Mouse (Mus musculus) thymus, postnatal 0 days (tissue): ENCODE measurements at regions not wholly inside any gene's neighbourhood (a gene's known extent, or its start where the extent isn't known, plus 50 kb on each side); places are given as distances from the start of the nearest gene placed in this dataset.

Experiments used
- DNase-seq: peaks from one replicate; pipeline ENCODE4 v3.0.0-alpha.2; 2015; ENCODE audit warnings: low spot score

DNA sequence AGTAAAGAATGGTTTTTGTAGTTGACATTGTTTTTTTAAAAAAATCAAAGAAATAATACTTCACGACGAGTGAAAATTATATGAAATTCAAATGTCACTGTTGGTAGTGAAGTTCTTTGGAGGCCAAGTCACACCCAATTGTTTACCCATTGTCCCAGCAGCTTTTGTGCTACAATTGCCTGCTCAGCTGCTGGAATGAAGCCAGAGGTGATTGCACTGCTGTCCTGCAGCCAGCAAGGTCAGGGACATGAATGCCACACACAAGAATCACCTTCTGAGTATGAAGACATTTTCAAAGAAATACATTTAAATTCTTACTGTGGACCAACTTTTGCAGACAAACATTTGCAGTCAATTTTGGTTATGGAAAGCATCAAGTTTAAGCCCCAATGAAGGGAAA is 215.9 kb upstream of the Prdm1 start:
- DNase-seq, result no peak

DNA sequence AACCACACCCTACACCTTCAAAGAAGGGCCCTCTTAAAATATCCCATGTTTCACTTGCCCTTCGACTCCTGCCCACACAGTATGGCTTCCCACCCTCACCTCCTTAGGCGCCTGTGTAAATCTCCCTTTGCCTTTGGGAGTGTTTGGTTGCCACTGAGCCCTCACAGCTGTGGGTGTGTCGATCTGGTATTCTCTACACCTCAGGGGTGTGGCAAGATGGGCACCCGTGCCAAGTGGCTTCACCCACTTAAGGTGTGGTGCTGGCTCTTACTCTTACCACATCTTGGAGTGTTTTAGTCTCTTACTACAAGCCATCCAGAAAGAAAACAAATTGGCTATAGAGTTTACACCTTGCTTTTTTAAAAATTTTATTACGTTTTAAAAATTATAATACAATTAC is 205.3 kb upstream of the Prdm1 start:
- no peak for DNase-seq

DNA sequence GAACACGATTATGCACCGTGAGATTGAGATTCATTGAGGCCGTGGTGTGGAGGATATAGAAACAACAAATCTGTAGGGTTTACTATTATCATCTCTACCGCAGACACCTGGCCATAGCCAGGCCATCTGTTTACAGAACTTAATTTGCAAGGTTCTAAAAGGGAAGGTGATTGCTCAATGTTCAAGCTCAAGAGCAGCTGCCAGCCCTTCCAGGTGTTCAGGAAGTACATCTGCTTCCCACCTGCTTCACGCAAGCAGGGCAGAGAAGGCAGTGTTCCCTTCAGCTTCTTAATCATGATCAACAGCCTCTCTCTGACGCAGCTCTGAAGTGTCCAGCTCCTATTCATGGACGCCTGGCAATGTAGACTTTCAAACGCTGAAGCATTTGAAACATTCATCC is 202.4 kb upstream of the Prdm1 start:
- DNase-seq, result no peak

DNA sequence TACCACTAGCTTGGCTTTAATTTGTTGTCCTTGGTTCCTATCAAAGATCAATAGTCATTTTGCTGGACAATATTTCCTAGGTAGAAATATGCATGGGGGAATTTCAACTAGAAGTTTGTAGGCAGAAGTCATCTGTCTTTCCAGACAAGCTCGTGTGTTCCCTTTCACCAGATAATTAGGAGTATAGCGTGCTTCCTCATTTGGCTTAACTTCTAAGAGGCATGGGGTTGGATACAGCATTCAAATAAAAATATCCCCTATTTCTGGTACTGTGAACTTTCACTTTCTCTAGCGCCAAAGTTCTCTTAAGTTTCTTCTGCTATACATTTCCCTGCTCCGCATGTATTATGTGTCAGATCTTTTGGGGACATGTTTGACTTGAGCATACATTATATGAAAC is 200.7 kb upstream of the Prdm1 start:
- no peak for DNase-seq

DNA sequence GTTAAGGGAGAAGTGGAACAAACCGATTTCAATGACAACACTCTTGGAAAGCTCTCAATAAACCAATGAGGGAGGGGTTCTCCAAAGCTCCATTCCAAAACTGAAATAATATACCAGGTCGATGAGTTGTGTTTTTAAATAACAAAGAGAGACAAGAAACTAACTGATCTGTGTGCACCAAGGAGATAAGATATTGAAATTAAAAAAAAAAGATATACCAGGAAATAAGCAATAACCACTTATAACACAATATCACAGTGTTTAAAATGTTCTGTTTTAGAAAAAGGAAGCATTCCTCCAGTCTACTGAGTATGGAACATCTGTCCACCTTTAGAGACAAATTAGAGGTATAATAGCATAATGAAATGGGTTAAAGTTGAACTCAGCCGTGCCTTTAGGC is 196.3 kb upstream of the Prdm1 start:
- DNase-seq, result no peak

DNA sequence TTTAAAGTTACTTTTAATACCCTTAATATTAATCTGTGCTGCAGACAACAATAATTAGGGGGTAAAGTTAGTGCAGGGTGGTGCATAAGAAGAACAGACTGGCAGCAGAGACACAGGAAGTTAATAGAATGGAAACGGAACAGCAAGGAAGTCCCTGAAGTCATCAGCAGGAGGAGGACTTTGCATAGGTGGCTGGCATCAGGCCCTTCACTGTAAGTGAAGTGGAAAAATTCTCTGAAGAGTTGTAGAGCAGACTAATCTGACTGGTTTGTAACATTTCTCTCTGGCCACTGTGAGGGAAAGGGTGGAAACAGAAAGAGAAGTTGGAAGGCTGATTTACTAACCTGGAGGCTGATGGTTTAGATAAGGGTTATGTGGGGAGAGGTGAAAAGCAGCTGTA is 195.5 kb upstream of the Prdm1 start:
- no peak for DNase-seq

DNA sequence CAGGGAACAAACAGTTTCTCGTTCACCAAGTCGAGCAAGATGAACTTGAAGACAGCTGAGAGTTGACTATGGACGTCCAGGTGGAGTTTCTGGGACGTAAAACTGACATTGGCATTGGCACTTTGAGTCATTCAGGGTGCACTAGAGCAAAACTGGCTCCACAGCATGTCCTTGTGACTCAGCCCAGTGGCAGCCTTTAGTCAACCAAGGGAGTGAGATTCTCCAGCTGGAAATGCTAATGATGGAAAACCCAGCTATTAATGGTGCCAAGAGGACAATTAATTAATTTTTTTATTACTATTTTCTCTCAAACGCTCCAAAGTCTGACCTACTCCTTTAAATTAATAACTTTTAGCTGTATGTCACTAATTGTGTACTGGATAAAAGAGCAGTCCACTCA is 195.0 kb upstream of the Prdm1 start:
- no peak for DNase-seq

DNA sequence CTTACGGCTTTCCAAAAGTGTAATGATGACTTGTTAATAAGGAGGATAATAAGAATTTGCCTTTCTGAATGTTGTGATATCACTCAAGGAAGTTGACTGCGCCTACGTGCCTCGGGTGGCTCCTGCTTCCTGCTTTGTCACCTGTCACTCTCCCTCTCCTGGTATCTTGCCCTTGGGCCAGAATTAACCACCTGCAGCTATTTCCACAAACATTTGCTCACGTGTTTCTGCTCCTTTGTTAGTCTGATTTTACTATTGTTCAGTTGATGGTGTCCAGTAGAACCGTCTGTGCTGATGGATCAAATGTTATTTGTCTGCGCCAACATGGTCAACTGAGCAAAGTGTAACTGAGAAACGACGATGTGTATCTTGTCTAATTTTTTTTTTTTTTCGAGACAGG is 193.4 kb upstream of the Prdm1 start:
- no peak for DNase-seq

DNA sequence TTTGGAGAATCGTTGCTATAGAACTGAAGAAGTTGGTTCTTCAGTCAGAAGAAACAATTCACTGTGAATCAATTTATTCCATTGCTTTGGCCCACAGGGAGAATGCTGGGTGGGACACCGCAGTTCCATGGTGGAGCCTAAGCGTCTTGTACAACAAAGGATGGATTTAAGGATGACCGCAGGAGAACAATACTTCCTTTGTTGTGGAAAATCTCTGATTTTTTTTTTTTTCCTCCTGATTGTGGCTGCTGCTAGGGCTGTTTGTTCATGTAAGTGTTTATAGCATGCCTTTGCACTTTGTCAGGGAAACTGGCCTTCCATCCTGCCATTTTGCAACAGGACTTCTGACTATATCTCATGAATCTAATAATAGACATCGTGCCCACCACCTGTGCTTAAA is 188.3 kb upstream of the Prdm1 start:
- DNase-seq, result no peak

DNA sequence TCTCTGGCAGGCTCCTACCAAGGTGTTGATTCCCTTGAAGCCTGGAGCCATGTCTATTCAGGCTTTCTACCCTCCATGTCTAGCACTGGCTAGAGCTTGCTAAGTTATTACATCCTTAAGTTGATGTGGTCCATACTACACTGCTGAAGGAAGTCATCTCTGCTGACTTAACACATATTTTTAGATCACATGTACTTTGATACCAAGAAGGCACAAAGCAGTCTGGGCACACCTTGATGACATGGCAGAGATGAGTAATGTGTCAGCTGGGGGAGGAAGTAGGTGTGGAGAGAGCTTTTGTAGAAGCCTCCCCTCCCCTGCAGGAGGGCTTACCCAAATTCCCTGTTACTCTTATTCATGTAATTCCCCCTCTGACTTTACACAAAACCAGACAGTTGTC is 187.6 kb upstream of the Prdm1 start:
- DNase-seq, result no peak

DNA sequence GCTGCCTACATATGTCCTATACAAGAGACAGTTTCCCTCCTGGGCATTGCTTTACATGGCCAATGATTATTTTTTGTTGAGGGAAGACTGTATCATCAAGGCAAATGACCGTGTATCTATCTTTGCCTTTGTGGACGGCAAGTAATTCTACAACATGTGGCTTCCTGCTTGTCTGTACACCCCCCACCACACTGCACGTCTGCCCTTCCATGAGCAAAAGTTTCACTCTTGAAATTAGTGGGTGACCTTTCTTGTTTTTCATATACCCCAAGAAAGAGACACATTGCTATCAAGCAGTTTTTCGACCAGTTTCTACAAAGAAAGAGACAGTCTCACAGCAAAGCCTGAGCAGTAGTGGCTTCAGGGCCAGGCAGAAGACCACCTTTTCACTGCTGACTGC is 180.5 kb upstream of the Prdm1 start:
- DNase-seq, result no peak

DNA sequence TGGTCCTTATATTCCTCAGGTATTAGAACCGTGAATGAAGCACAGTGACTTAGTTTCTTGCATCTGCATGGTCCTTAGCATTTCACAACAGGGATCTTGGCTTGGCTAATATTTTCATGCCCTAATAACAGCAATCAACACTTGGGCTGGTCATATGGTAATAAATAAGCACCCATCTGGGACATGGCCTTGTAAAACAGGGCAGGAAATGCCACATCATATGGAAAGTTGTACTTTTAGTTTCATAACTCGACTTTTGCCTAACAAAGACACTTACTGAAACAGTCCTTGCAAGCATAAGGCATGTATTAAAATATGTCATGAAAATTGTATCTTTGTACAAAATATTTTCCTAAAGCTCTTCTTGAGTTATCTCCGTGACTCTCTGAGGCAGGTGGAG is 175.8 kb upstream of the Prdm1 start:
- DNase-seq, result no peak

DNA sequence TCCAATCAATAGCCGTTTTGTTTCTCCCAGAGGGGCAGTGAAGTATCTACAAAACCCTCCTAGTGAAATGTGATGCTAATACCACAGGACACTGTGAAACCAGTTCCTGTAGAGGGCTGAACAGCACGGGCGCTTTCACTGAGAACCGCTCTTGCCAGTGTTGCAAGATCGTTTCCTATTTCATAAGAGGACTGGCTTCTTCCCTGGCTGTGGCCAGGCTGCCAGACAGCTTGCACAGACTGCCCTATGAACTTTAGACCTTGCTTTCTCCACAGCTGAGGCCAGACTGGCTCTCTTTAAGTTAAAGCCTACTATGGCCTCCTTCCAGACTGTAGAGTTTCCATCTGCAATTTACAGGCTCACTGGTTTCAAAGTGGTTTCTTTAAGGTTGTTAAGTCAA is 173.8 kb upstream of the Prdm1 start:
- no peak for DNase-seq

DNA sequence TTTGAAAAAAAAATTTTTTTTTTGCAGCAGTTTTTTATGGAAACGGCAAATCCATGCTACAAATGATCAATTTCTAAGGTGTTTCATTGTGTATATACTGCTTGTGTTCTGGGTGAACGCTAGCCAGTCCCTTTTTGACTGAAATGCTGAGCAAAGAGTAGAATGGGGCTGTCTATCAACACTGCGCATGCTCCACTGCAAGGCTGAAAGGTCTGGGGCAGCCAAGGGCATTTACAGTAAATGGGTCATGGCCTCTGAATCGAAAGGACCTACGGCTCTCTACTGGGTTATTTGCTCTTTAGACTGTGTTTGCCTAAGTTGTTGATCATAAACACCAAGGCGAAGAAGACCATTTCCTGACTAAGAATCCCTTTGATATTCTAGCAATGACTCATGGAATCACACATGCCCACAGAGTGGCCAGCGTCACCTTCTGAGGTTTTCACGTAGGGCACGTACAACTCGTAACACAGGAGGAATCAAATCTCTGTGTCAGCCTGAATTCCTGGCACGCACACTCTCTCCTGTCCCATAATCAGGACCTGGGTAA is 171.8 kb upstream of the Prdm1 start:
- no peak for DNase-seq

DNA sequence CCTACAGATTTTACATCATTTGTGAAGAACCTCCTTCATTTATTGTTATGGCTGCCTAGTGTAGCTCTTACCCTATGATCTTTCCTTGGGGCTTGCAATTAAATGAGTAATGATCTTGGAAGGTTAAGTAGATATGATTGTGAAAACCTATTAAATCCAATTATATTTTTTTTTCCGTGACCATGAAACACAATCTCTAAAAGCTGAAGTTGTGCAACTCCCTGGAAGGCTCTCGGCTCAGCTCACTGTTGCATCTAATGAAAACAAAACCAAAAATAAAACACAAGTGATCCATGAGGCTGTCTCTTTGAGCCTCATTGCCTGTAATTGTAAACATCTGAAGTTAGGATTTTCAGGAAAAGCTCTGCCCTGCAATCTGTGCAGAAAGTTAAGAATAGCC is 169.7 kb upstream of the Prdm1 start:
- DNase-seq, result no peak

DNA sequence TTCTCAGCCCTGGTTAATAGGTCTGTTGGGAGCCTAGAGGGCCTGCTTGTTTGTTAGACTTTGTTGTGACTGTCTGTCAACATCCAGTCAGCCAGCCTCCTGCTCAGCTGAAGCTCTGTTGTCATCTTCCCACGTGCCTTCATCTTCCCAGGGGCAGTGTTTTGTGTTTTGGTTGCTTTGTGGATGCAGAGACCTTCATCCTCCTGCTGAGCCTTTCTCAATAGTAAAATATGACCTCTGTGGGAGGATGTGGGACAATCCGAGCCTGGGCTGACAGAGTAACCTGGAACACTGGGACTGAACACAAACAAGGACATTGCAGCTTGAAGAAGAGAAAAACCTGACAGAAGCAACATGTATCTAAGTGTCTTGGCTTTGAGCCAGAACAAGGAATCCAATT is 168.7 kb upstream of the Prdm1 start:
- DNase-seq, result no peak

DNA sequence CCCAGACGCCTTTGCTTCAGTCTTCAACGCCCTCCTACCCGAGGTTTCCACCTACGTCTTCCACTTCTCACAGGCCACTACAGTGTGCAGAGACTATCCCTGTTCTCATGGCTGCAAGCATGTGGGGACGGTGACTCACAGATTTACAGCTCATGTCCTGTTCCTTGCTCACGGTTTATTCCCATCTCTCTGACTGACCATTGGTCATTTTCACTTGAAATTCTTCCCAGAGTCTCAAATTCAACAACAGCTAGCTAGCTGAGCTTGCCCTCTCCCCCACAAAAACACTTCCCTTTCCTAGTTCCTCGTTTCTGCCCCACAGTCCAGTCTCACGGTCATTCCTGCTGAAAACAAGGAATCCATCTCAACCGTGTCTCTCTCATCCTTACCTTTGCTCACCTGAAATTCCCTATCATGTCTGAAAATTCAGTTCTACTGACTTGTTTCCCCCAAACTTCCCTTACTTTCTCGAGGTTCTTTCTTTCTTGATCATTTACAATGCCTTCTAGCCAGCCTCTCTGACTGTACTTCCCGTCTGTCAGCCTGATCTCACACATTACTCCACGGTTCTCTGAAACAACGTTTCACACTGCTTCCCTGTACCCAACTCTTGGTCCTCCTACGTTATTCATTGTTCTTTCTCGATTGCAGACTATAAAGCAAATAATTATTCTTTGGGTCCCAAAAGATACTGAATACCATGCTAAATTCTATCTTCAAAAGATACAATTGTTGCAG is 163.5 kb upstream of the Prdm1 start:
- no peak for DNase-seq

DNA sequence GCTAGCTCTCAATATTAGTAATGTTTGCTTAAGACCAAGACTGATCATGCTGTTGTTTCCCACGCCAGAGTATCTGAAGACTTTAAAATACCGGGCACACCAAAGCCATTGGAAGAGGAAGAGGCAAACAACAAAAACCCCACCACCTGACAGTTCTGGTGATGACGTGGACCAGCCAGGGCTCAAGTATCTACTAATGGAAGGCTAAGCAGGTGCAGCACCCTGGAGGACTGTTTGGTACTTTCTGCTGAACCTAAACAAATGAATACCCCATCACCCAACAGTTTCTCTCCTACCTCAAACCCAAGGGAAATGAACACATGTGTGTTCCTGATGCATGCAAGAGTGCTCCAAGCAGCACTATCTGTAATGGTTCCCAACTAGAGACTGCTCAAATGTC is 160.3 kb upstream of the Prdm1 start:
- no peak for DNase-seq

DNA sequence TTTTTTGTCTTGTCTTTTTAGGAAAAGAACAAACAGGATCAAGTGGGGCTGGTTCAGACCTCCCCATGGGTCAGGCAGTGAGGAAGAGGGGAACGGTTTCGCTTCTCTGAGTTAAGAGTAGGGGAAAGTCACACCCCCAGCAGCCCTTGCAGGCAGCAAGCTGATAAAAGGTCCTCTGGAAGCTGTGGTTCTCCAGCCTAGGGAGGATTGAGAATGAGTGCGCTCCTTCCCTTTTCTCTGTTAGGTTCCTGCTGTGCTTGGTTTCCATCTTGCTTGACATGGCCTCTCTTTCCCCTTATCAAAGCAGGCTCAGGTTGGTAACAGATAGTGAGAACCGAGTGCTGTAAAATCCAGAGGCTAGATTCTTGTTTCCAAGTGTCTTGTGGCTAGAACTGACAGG is 157.8 kb upstream of the Prdm1 start:
- no peak for DNase-seq

DNA sequence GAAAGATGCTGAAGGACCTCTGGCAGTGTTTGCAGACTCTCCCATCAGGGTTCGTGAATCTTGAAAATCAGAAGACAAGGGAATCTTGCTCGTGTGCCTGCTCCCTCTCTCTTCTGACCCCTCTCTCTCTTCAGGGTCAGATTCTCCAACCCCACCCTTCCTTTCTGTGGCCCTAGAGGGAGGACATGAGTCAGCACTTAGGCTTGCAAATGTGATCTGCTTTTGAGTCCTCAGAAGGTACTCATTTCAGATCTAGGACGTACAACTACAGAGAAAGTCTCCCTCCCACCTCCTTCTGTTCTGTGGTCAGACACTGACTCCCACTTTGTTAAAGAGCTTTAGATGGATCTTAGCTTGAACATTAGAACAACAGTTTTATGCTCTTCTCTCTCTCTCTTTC is 156.9 kb upstream of the Prdm1 start:
- DNase-seq, result no peak

DNA sequence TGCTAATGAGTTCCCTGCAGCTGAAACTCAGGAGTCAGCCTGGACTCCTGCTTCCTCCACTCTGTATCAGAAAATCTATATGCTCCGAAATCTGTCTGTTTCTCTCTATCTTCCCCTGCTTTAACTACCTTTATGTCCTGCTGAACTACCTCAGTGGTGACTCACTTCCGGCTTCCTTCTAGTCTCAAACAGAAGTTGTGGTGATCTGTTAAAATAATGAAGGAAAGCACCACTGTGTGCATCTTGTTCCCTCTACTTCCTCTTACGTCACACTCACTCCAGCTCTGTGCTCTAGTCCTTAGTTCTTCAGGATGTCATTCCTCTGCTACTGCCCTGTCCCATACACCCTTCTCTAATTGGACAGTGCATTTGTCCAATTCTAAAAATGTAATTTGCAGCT is 148.2 kb upstream of the Prdm1 start:
- no peak for DNase-seq

DNA sequence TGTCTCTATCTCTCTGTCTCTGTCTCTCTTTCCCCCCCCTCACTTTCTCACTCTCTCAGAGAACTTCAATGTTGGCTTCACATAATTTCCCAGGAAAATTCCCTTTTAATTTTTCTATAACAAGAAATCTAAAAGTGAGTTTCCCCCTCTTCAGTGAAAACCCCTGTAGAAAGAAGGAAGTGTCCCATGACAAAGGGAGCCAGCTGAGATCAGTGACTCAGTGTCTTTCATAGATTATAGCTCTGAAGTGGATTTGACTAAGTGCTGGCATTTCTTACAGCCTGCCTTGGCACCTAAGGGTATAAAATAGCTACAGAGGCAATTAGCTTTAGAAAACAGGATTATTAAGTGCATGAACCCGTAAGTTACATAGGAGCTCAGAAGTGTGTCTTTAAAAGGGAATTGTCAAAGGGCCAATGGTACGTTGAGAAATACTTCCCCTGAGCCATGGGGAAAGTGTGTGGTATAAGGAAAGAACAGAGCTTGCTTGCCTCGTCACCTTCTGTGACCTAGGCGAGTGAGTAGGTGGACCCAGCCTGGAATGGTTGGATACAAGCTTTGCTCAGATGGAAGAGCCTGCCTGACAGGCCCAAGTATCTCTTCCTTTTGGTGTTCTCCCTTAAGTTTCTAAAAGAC is 137.3 kb upstream of the Prdm1 start:
- DNase-seq, result no peak

DNA sequence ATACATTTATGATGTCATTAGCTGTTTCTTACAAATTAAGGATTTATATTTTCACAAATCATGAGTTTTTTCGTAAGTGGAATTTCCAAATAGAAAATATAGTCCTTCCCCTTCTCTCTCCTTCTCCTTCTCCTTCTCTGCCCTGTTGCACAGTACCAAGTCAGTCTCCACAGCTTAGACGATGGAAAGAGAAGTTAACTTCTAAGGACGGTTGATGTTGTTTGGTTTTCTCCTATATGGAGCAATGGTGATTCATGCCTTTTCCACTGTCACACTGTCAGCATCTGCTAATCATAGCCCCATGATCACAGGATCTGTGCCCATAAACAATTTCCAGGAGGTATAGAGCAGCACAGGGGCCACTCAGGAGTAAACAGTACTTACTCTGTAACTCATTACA is 131.2 kb upstream of the Prdm1 start:
- DNase-seq, result no peak
